Mouse (Mus musculus): ENCODE data around the gene Trappc3.

Trappc3 gene

GRCm38 (mm10) chr4:126252411-126253237, 9.5 kb upstream of the Trappc3 start:
- no peak for DNase-seq

- DNase-seq, result no peak
Observed at GRCm38 (mm10) chr4:126253637-126254272, 8.4 kb upstream of the Trappc3 start.

- DNase-seq, result no peak
Observed at GRCm38 (mm10) chr4:126254315-126255112, 7.6 kb upstream of the Trappc3 start.

- peak; percentile 42 to 56 for DNase-seq
Observed at GRCm38 (mm10) chr4:126255113-126256001, 6.8 kb upstream of the Trappc3 start.

GRCm38 (mm10) chr4:126256131-126256791, 5.9 kb upstream of the Trappc3 start, which contains the start of gene Map7d1:
Gene Map7d1 (minus strand): TSS chr4:126256343.
- peak; percentile 65 to 74 for DNase-seq

- DNase-seq, result no peak
Observed at GRCm38 (mm10) chr4:126256967-126257881, 4.9 kb upstream of the Trappc3 start.

GRCm38 (mm10) chr4:126259063-126259462, 3.1 kb upstream of the Trappc3 start:
- DNase-seq, result no peak

- peak; percentile 70 to 79 for DNase-seq
Observed at GRCm38 (mm10) chr4:126259523-126260160, 2.5 kb upstream of the Trappc3 start.

- peak; percentile 39 to 50 for DNase-seq
Observed at GRCm38 (mm10) chr4:126260520-126261201, 1.5 kb upstream of the Trappc3 start.

- no peak for DNase-seq
Observed at GRCm38 (mm10) chr4:126261266-126261665, 859 bp upstream of the Trappc3 start.

GRCm38 (mm10) chr4:126261675-126262074, 450 bp upstream of the Trappc3 start:
- no peak for DNase-seq

- no peak for DNase-seq
Observed at GRCm38 (mm10) chr4:126269292-126269691, 7.2 kb downstream of the Trappc3 start.

- DNase-seq, result no peak
Observed at GRCm38 (mm10) chr4:126273753-126274152, 11.6 kb downstream of the Trappc3 start.

- no peak for DNase-seq
Observed at GRCm38 (mm10) chr4:126275081-126275480, 13.0 kb downstream of the Trappc3 start.

GRCm38 (mm10) chr4:126275681-126276131, 13.6 kb downstream of the Trappc3 start:
- no peak for DNase-seq

- no peak for DNase-seq
Observed at GRCm38 (mm10) chr4:126277906-126278564, 15.9 kb downstream of the Trappc3 start.

- DNase-seq, result no peak
Observed at GRCm38 (mm10) chr4:126278565-126278915, 16.4 kb downstream of the Trappc3 start.

GRCm38 (mm10) chr4:126278961-126279360, 16.8 kb downstream of the Trappc3 start:
- DNase-seq, result no peak

GRCm38 (mm10) chr4:126281706-126282105, 19.6 kb downstream of the Trappc3 start:
- DNase-seq, result no peak

Data from thymus, adult 18-20 months (tissue).